Mouse (Mus musculus) MEL (cell line): Measurements from ENCODE around the gene Dlx3. TPM values are rescaled to one million over a fixed set of nuclear protein-coding genes. Genes with fewer than 3 reads are reported as not detected.

Source experiments
- DNase-seq: peaks from one replicate; pipeline ENCODE4 v3.0.0; 2011; ENCODE audit warnings: low read depth, low spot score
- H3K27ac ChIP-seq: 2 replicates; pipeline ENCODE4 v1.5.1; 2012; ENCODE audit warnings: low read depth, mild to moderate bottlenecking, control low read depth, low read length, moderate library complexity; ENCODE audit not compliant: control insufficient read depth
- H3K27me3 ChIP-seq, 2 experiments: fragments of 150-350 bp in 1 of 2; sonication (generic) in 1 of 2; 2 replicates each; pipeline ENCODE4 v1.6.1; 2012; ENCODE audit warnings: low read length in 2 of 2, mild to moderate bottlenecking in 2 of 2, improper control_type of control experiment in 1 of 2, moderate library complexity in 1 of 2; ENCODE audit not compliant: insufficient read depth in 2 of 2, control insufficient read depth in 1 of 2
- H3K36me3 ChIP-seq, 2 experiments: 2 replicates each; pipeline ENCODE4 v1.6.1; 2012 to 2014; ENCODE audit warnings: low read length in 2 of 2, improper control_type of control experiment in 1 of 2, inconsistent platforms in 1 of 2, mild to moderate bottlenecking in 1 of 2; ENCODE audit not compliant: insufficient read depth in 2 of 2, control insufficient read depth in 1 of 2
- H3K4me1 ChIP-seq, 2 experiments: fragments of 150-350 bp in 1 of 2; sonication (generic) in 1 of 2; 2 replicates each; pipeline ENCODE4 v1.6.1; 2012; ENCODE audit warnings: low read length in 2 of 2, improper control_type of control experiment in 1 of 2, mild to moderate bottlenecking in 1 of 2; ENCODE audit not compliant: insufficient read depth in 2 of 2, control insufficient read depth in 1 of 2
- H3K4me3 ChIP-seq, 2 experiments: fragments of 150-350 bp in 1 of 2; sonication (generic) in 1 of 2; 2 replicates each; pipeline ENCODE4 v1.5.1; 2012; ENCODE audit warnings: low read depth in 2 of 2, low read length in 2 of 2, mild to moderate bottlenecking in 2 of 2, moderate library complexity in 2 of 2, control low read depth in 1 of 2, improper control_type of control experiment in 1 of 2; ENCODE audit not compliant: control insufficient read depth in 1 of 2, insufficient read depth in 1 of 2
- H3K79me2 ChIP-seq: 2 replicates; pipeline ENCODE4 v1.6.1; 2012; ENCODE audit warnings: mild to moderate bottlenecking, low read length, moderate library complexity; ENCODE audit not compliant: control insufficient read depth, poor library complexity, insufficient read depth
- H3K9ac ChIP-seq: 2 replicates; pipeline ENCODE4 v1.6.1; 2012; ENCODE audit warnings: low read depth, mild to moderate bottlenecking, control low read depth, low read length, moderate library complexity; ENCODE audit not compliant: control insufficient read depth, poor library complexity, severe bottlenecking
- H3K9me3 ChIP-seq: fragments of 150-350 bp; sonication (generic); replicated peaks from 2 replicates; pipeline ENCODE4 v1.6.1; 2012; ENCODE audit warnings: mild to moderate bottlenecking, low read length, improper control_type of control experiment, moderate library complexity; ENCODE audit not compliant: insufficient read depth
- BHLHE40 ChIP-seq: IDR thresholded peaks from 2 replicates; pipeline ENCODE4 v1.6.1; 2012; ENCODE audit warnings: low read depth, mild to moderate bottlenecking, inconsistent platforms, low read length, improper control_type of control experiment, borderline replicate concordance
- CHD2 ChIP-seq: IDR thresholded peaks from 2 replicates; pipeline ENCODE4 v1.6.1; 2011; ENCODE audit warnings: low read length, improper control_type of control experiment
- E2F4 ChIP-seq: IDR thresholded peaks from 2 replicates; pipeline ENCODE4 v1.6.1; 2011; ENCODE audit warnings: low read depth, low read length, improper control_type of control experiment, borderline replicate concordance
- ELF1 ChIP-seq: IDR thresholded peaks from 2 replicates; pipeline ENCODE4 v1.6.1; 2014; ENCODE audit warnings: low read depth, mild to moderate bottlenecking, inconsistent platforms, low read length, improper control_type of control experiment, moderate library complexity
- EP300 ChIP-seq, 2 experiments: IDR thresholded peaks; 2 replicates each; pipeline ENCODE4 v1.6.1; 2011; ENCODE audit warnings: improper control_type of control experiment in 2 of 2, low read length in 2 of 2, low read depth in 1 of 2, mild to moderate bottlenecking in 1 of 2
- GABPA ChIP-seq: IDR thresholded peaks from 2 replicates; pipeline ENCODE4 v1.6.1; 2012; ENCODE audit warnings: low read depth, mild to moderate bottlenecking, inconsistent platforms, low read length, improper control_type of control experiment, moderate library complexity
- HCFC1 ChIP-seq: IDR thresholded peaks from 2 replicates; pipeline ENCODE4 v1.6.1; 2012; ENCODE audit warnings: low read depth, mild to moderate bottlenecking, inconsistent platforms, low read length, improper control_type of control experiment, moderate library complexity
- JUND ChIP-seq: IDR thresholded peaks from 2 replicates; pipeline ENCODE4 v1.6.1; 2011; ENCODE audit warnings: low read depth, mild to moderate bottlenecking, improper control_type of control experiment, low read length
- MAFK ChIP-seq: IDR thresholded peaks from 2 replicates; pipeline ENCODE4 v1.6.1; 2011; ENCODE audit warnings: low read depth, mild to moderate bottlenecking, low read length, improper control_type of control experiment, borderline replicate concordance
- MEF2A ChIP-seq: IDR thresholded peaks from 2 replicates; pipeline ENCODE4 v1.6.1; 2014; ENCODE audit warnings: low read depth, mild to moderate bottlenecking, inconsistent platforms, low read length, improper control_type of control experiment; ENCODE audit not compliant: poor library complexity, insufficient replicate concordance, severe bottlenecking; ENCODE audit errors: extremely low read depth
- MYB ChIP-seq: IDR thresholded peaks from 2 replicates; pipeline ENCODE4 v1.6.1; 2011; ENCODE audit warnings: mild to moderate bottlenecking, low read depth, low read length, improper control_type of control experiment
- NELFE ChIP-seq: IDR thresholded peaks from 2 replicates; pipeline ENCODE4 v1.6.1; 2011; ENCODE audit warnings: low read depth, low read length, improper control_type of control experiment
- POLR2AphosphoS2 ChIP-seq: IDR thresholded peaks from 2 replicates; pipeline ENCODE4 v1.6.1; 2011; ENCODE audit warnings: low read length, improper control_type of control experiment
- SIN3A ChIP-seq: IDR thresholded peaks from 2 replicates; pipeline ENCODE4 v1.6.1; 2012; ENCODE audit warnings: low read length, improper control_type of control experiment, inconsistent platforms
- SMC3 ChIP-seq: IDR thresholded peaks from 2 replicates; pipeline ENCODE4 v1.6.1; 2011; ENCODE audit warnings: low read depth, low read length, improper control_type of control experiment
- TAL1 ChIP-seq: IDR thresholded peaks from 2 replicates; pipeline ENCODE4 v1.6.1; 2012; ENCODE audit warnings: mild to moderate bottlenecking, inconsistent platforms, low read length, moderate library complexity, mixed read lengths
- UBTF ChIP-seq: IDR thresholded peaks from 2 replicates; pipeline ENCODE4 v1.6.1; 2012; ENCODE audit warnings: low read depth, mild to moderate bottlenecking, inconsistent platforms, low read length, improper control_type of control experiment, moderate library complexity, borderline replicate concordance; ENCODE audit not compliant: insufficient read depth
- USF2 ChIP-seq, 2 experiments: IDR thresholded peaks; 2 replicates each; pipeline ENCODE4 v1.6.1; 2011 to 2012; ENCODE audit warnings: improper control_type of control experiment in 2 of 2, low read length in 2 of 2, borderline replicate concordance in 1 of 2, inconsistent platforms in 1 of 2, low read depth in 1 of 2, mild to moderate bottlenecking in 1 of 2; ENCODE audit not compliant: insufficient read depth in 1 of 2
- ZKSCAN1 ChIP-seq: IDR thresholded peaks from 2 replicates; pipeline ENCODE4 v1.6.1; 2012; ENCODE audit warnings: low read depth, mild to moderate bottlenecking, inconsistent platforms, low read length, improper control_type of control experiment, moderate library complexity
- polyA plus RNA-seq, 2 experiments: library from polyadenylated mRNA; stranded (reverse) in 1 of 2; unstranded in 1 of 2; fragments of >175 nt in 1 of 2; fragments of >200 nt in 1 of 2; gene quantifications; 2 replicates each; pipeline versions ENCODE4 v1.2.1 to v1.2.4; 2012; ENCODE audit warnings: low replicate concordance in 2 of 2, low read depth in 1 of 2; ENCODE audit not compliant: insufficient read length in 2 of 2, insufficient read depth in 1 of 2, missing spikeins in 1 of 2
- total RNA-seq: library from RNA; depleted of rRNA; stranded (reverse); fragments of 300-350 nt; gene quantifications from 2 replicates; pipeline ENCODE4 v1.2.3, GENCODE M21; 2012

Gene Dlx3
- total and polyA plus RNA-seq, 3 experiments = not detected

DNA sequence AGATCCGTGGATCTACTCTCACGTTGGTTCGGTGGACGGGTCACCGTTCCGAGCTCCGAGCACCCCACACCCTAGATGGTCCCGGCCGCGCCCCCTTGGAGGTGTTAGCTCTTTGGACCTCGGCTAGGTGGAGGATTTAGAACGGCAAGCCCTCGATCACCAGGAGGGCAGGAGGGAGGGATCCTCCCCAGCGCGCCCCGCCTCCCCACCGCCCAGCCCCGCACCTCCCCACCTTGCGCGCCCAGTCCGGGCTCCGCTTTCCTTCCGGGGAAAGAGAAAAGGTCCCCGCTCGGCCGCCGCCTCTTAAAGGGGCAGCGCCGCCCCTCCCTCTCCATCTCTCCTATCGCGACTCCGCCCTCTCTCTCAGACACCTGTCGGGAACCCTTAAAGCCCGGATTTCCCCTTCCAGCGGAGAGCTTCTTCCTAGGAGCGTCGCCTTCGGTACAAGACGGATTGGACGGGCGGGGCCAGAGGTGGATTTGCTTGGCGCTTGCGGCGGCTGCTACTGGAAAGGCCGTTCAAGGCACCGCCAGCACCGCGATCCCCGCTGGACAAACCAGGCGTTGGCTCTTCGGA lies 43.3 kb upstream of the Dlx3 start, which contains the start of gene Itga3:
Itga3 (minus strand) TSS at position 266 of the 576 bp plus-strand sequence.
- Histone ChIP-seq H3K9ac (no peak within 1 kb of the TSS), H3K27ac (no peak within 1 kb of the TSS), H3K4me1 (no peaks in the 10 kb centered on the region), H3K9me3 (no peaks in the 10 kb centered on the region), H3K36me3 (no peaks in the 10 kb centered on the region), H3K79me2 (no peaks in the 10 kb centered on the region), H3K27me3 (peaks cover 2 to 8% of the 10 kb centered on the region in 2 experiments; a peak in 3 of 4 replicates), H3K4me3 (no peak within 1 kb of the TSS)
- TF ChIP-seq SIN3A (no peak), POLR2AphosphoS2 (no peak), ZKSCAN1 (no peak), MYB (no peak), USF2 (IDR thresholded peaks at IDR 0.05; ENCODE audit: borderline replicate concordance in 1 of 2, insufficient read depth in 1 of 2, low read depth in 1 of 2, low read length in 2 of 2) (no peak), MEF2A (no peak), BHLHE40 (no peak), TAL1 (no peak), CHD2 (no peak), JUND (no peak), E2F4 (no peak), EP300 (IDR thresholded peaks at IDR 0.05; ENCODE audit: low read depth in 1 of 2, low read length in 2 of 2) (no peak), HCFC1 (no peak), ELF1 (no peak), NELFE (no peak), UBTF (no peak), GABPA (no peak)
- no peak for DNase-seq

- no peaks in the 10 kb centered on the region for H3K4me1 ChIP-seq
- no peak overlapping the region for H3K27ac ChIP-seq
- no peaks in the 10 kb centered on the region for H3K36me3 ChIP-seq
- no peak overlapping the region for H3K9ac ChIP-seq
- H3K4me3 ChIP-seq = no peak overlapping the region
- H3K79me2 ChIP-seq = no peaks in the 10 kb centered on the region
- peaks cover 0 to 8% of the 10 kb centered on the region in 2 experiments; a peak in 3 of 4 replicates for H3K27me3 ChIP-seq
- no peaks in the 10 kb centered on the region for H3K9me3 ChIP-seq
- TF ChIP-seq POLR2AphosphoS2 (no peak), SMC3 (no peak), MAFK (no peak), GABPA (no peak)
- DNase-seq = no peak
These were observed 42.0 kb upstream of the Dlx3 start for GRCm38 (mm10) chr11:95077956-95078355.
